Mouse (Mus musculus): ENCODE results near the gene Klk14. TPM values are rescaled to one million over a fixed set of nuclear protein-coding genes. Genes with fewer than 3 reads are reported as not detected.

The Klk14 gene
- not detected in 2 replicates for polyA plus RNA-seq (2012; ENCODE audit: low replicate concordance)

DNA sequence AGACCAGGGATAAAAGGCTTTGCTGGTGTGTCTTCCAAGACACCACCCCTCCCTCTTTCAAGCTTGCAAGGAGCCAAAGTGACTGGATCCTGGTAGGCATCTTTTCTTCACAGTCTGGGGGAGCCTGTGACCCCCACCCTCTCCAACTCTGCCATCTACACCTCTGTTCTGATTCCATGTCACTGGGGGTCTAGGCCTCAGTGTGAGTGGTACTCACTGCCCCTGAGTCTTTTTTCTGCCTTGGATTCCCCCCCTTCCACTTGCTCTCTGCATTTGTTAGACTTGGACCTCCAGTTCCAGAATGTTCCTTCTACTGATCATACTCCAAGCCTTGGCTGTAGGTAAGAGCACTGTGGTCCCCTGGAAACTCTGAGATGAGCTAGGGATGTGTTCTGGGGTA, at the start of gene Klk14:
Gene Klk14, plus strand, starts transcription at position 301 of the 400 bp plus-strand sequence.

GRCm38 (mm10) chr7:43660002-43660401, 30.2 kb upstream of the Klk14 start, which contains the start of gene Siglece:
Siglece (minus strand) TSS chr7:43660161.

GRCm38 (mm10) chr7:43671809-43672580, 18.2 kb upstream of the Klk14 start, which contains the start of gene Ctu1:
Ctu1 (plus strand) TSS chr7:43672016.

DNA sequence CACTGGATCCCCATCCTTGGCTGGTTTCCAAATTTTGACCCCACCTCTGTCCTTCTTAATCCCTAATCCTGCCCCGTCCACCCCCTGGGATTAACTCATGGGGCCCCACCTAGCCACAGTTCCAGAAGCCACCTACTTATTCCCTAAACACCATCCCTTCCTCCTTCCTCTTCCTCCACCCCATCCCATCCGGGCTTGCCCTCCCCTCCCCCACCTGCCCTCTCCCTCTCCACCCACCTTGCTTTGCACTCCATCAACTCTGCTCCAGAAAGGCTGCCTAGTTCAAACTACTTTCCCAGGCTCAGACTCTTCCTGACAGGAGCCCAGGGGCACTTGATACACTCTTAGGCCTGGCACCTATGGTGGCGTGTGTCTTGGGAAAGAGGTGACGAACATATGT, 22.0 kb downstream of the Klk14 start, which contains the start of gene Klk13:
Gene Klk13, plus strand, starts transcription at position 301 of the 400 bp plus-strand sequence.

Other genes with a start within 250 kb of the Klk14 start
- gene Cldnd2, start 249.6 kb upstream of the Klk14 start, polyA plus RNA-seq (2012; ENCODE audit: low replicate concordance), result not detected in 2 replicates
- 23.9 and 71.5 TPM in 2 replicates for gene Etfb, start 246.3 kb upstream of the Klk14 start, polyA plus RNA-seq (2012; ENCODE audit: low replicate concordance)
- not detected in 2 replicates for gene Gm45233, start 246.3 kb upstream of the Klk14 start, polyA plus RNA-seq (2012; ENCODE audit: low replicate concordance)
- 2.8 and 6.4 TPM in 2 replicates for gene Vsig10l, start 227.3 kb upstream of the Klk14 start, polyA plus RNA-seq (2012; ENCODE audit: low replicate concordance)
- 0.59 TPM in 1 of 2 replicates, not detected in the other for gene Iglon5, start 200.3 kb upstream of the Klk14 start, polyA plus RNA-seq (2012; ENCODE audit: low replicate concordance)
- not detected in 2 replicates for gene 4931406B18Rik, start 184.5 kb upstream of the Klk14 start, polyA plus RNA-seq (2012; ENCODE audit: low replicate concordance)
- 5.2 and 7.8 TPM in 2 replicates for gene Cd33, start 146.0 kb upstream of the Klk14 start, polyA plus RNA-seq (2012; ENCODE audit: low replicate concordance)
- 0.30 and 0.33 TPM in 2 replicates for gene Zfp658, start 128.2 kb upstream of the Klk14 start, polyA plus RNA-seq (2012; ENCODE audit: low replicate concordance)
- 0.50 TPM in 1 of 2 replicates, not detected in the other for gene Zfp719, start 110.8 kb upstream of the Klk14 start, polyA plus RNA-seq (2012; ENCODE audit: low replicate concordance)
- gene Zfp819, start 83.2 kb upstream of the Klk14 start, polyA plus RNA-seq (2012; ENCODE audit: low replicate concordance), result not detected in 2 replicates
- gene Ceacam18, start 55.7 kb upstream of the Klk14 start, polyA plus RNA-seq (2012; ENCODE audit: low replicate concordance), result not detected in 2 replicates
- 1.5 and 1.6 TPM in 2 replicates for gene Siglece, start 30.3 kb upstream of the Klk14 start, polyA plus RNA-seq (2012; ENCODE audit: low replicate concordance)
- 11.7 and 15.4 TPM in 2 replicates for gene Ctu1, start 18.4 kb upstream of the Klk14 start, polyA plus RNA-seq (2012; ENCODE audit: low replicate concordance)
- not detected in 2 replicates for gene Klk13, start 22.1 kb downstream of the Klk14 start, polyA plus RNA-seq (2012; ENCODE audit: low replicate concordance)
- gene Klk12, start 78.5 kb downstream of the Klk14 start, polyA plus RNA-seq (2012; ENCODE audit: low replicate concordance), result not detected in 2 replicates
- gene Klk11, start 84.2 kb downstream of the Klk14 start, polyA plus RNA-seq (2012; ENCODE audit: low replicate concordance), result not detected in 2 replicates
- gene Klk10, start 90.6 kb downstream of the Klk14 start, polyA plus RNA-seq (2012; ENCODE audit: low replicate concordance), result not detected in 2 replicates
- gene Klk9, start 101.5 kb downstream of the Klk14 start, polyA plus RNA-seq (2012; ENCODE audit: low replicate concordance), result not detected in 2 replicates
- gene Klk8, start 107.2 kb downstream of the Klk14 start, polyA plus RNA-seq (2012; ENCODE audit: low replicate concordance), result 2.1 and 2.4 TPM in 2 replicates
- gene Klk7, start 120.9 kb downstream of the Klk14 start, polyA plus RNA-seq (2012; ENCODE audit: low replicate concordance), result not detected in 2 replicates
- not detected in 2 replicates for gene Klk6, start 134.1 kb downstream of the Klk14 start, polyA plus RNA-seq (2012; ENCODE audit: low replicate concordance)
- not detected in 2 replicates for gene Klk5, start 151.6 kb downstream of the Klk14 start, polyA plus RNA-seq (2012; ENCODE audit: low replicate concordance)
- gene Klk4, start 190.7 kb downstream of the Klk14 start, polyA plus RNA-seq (2012; ENCODE audit: low replicate concordance), result 0.33 TPM in 1 of 2 replicates, not detected in the other
- gene Klk15, start 243.3 kb downstream of the Klk14 start, polyA plus RNA-seq (2012; ENCODE audit: low replicate concordance), result not detected in 2 replicates

Data from leukemia stem cell, adult 10-12 weeks (primary cell).